Mouse (Mus musculus) cerebellum, adult 2 months (tissue): ENCODE measurements around the gene Plxna3. TPM values are rescaled to one million over a fixed set of nuclear protein-coding genes. Genes with fewer than 3 reads are reported as not detected.
A peak's percentile ranks its signal among the peaks of the same experiment; 100 is the strongest.
"Not testable (repeated sequence)": the region's sequence is repeated elsewhere in the genome, so short reads cannot be mapped to it uniquely, and the experiment has no call there.

ENCODE experiments used
- DNase-seq, 2 experiments: peaks; one replicate each; pipeline ENCODE4 v3.0.0; 2021
- H3K27ac ChIP-seq: fragments of 200-500 bp; 2 replicates; pipeline ENCODE4 v1.5.1; 2012; ENCODE audit warnings: low read length, control low read depth, inconsistent platforms; ENCODE audit not compliant: insufficient read depth
- H3K27me3 ChIP-seq: fragments of 200-500 bp; 2 replicates; pipeline ENCODE4 v1.6.1; 2012; ENCODE audit warnings: inconsistent platforms, mild to moderate bottlenecking, low read length, moderate library complexity; ENCODE audit not compliant: control insufficient read depth, insufficient read depth
- H3K4me1 ChIP-seq: fragments of 200-500 bp; 2 replicates; pipeline ENCODE4 v1.6.1; 2011; ENCODE audit warnings: low read length; ENCODE audit not compliant: control insufficient read depth, insufficient read depth
- H3K4me3 ChIP-seq: fragments of 200-500 bp; replicated peaks from 2 replicates; pipeline ENCODE3; 2011; ENCODE audit warnings: mild to moderate bottlenecking, low read depth, low read length, control low read depth; ENCODE audit not compliant: insufficient read depth
- CTCF ChIP-seq: fragments of 200-500 bp; IDR thresholded peaks from 2 replicates; pipeline ENCODE4 v1.5.1; 2011; ENCODE audit warnings: low read depth, mild to moderate bottlenecking, control low read depth, low read length, moderate library complexity, borderline replicate concordance; ENCODE audit not compliant: insufficient read depth
- POLR2A ChIP-seq: fragments of 200-500 bp; IDR thresholded peaks from 2 replicates; pipeline ENCODE4 v1.6.1; 2011; ENCODE audit warnings: low read length, control low read depth, borderline replicate concordance; ENCODE audit not compliant: insufficient read depth
- WGBS: fragments of 180-500 bp; shearing (Covaris S2); methylation state at CpG from one replicate; pipeline ENCODE4 v1.1.7; 2018; 5-methylcytosine and 5-hydroxymethylcytosine counted together
- polyA plus RNA-seq: library from polyadenylated mRNA; depleted of rRNA; stranded (reverse); fragments of >200 nt; gene quantifications from 2 replicates; pipeline ENCODE4 v1.2.3, GENCODE M21; 2012

Plxna3 gene
- polyA plus RNA-seq, 1 experiment = 52.5 TPM

GRCm38 (mm10) chrX:74330166-74330930, 1.5 kb downstream of the Plxna3 start:
- H3K4me3 ChIP-seq = no peak overlapping the region
- peak; percentile 40 to 65 for DNase-seq
- WGBS = 22% methylated on average over 2 of the region's 2 CpGs

GRCm38 (mm10) chrX:74352645-74353466, 24.0 kb downstream of the Plxna3 start:
- no peak for DNase-seq
- TF ChIP-seq CTCF (no peak), POLR2A (no peak)
- Histone ChIP-seq H3K27me3 (no peaks in the 10 kb centered on the region), H3K4me3 (peak overlapping the region; percentile 91), H3K4me1 (no peaks in the 10 kb centered on the region), H3K27ac (peak overlapping the region; percentile 34; the same call in 1 of the 2 replicates)
- 9% methylated on average over 13 of the region's 13 CpGs for WGBS

More at GRCm38 (mm10) chrX:74330166-74330930, 1.5 kb downstream of the Plxna3 start:
- Histone ChIP-seq H3K4me1 (peaks cover 8% of the 10 kb centered on the region), H3K27ac (no peak overlapping the region), H3K27me3 (no peaks in the 10 kb centered on the region)
- TF ChIP-seq POLR2A (no peak), CTCF (no peak)

- H3K4me1 ChIP-seq = no peaks in the 10 kb centered on the region
- H3K27me3 ChIP-seq = no peaks in the 10 kb centered on the region
- H3K4me3 ChIP-seq = peak within 1 kb of the TSS; percentile 91
- peak within 1 kb of the TSS; percentile 34; the same call in 1 of the 2 replicates for H3K27ac ChIP-seq
- no peak for TF ChIP-seq CTCF
- peak; percentile 76; the same call in 1 of the 2 replicates for TF ChIP-seq POLR2A
- peak; percentile 83 to 85 for DNase-seq
- WGBS = 2% methylated on average over 11 of the region's 22 CpGs
These were observed 24.6 kb downstream of the Plxna3 start, which contains the start of gene Lage3 for GRCm38 (mm10) chrX:74353467-74353770. TSS of gene Lage3 (minus strand) at chrX:74353618.

GRCm38 (mm10) chrX:74357069-74357468, 28.2 kb downstream of the Plxna3 start:
- not testable (repeated sequence) for H3K4me1 ChIP-seq, H3K27me3 ChIP-seq, H3K4me3 ChIP-seq, DNase-seq, H3K27ac ChIP-seq
- WGBS = 86% methylated on average over 3 of the region's 3 CpGs

GRCm38 (mm10) chrX:74359171-74359570, 30.3 kb downstream of the Plxna3 start:
- Histone ChIP-seq H3K4me1 (no peaks in the 10 kb centered on the region), H3K27ac (no peak overlapping the region), H3K27me3 (no peaks in the 10 kb centered on the region), H3K4me3 (no peak overlapping the region)
- WGBS = 47% methylated on average over 11 of the region's 11 CpGs
- no peak for DNase-seq
- TF ChIP-seq CTCF (no peak), POLR2A (no peak)

- no peak for TF ChIP-seq POLR2A
- no peak for TF ChIP-seq CTCF
- WGBS = 20% methylated on average over 10 of the region's 10 CpGs
- H3K27me3 ChIP-seq = no peaks in the 10 kb centered on the region
- H3K4me3 ChIP-seq = peak overlapping the region; percentile 80
- no peaks in the 10 kb centered on the region for H3K4me1 ChIP-seq
- H3K27ac ChIP-seq = peak overlapping the region; percentile 33; the same call in 1 of the 2 replicates
- no peak for DNase-seq
These were observed 38.6 kb downstream of the Plxna3 start for GRCm38 (mm10) chrX:74367512-74367911.

GRCm38 (mm10) chrX:74368209-74368909, 39.5 kb downstream of the Plxna3 start:
- peak overlapping the region; percentile 75; the same call in 1 of the 2 replicates for H3K27ac ChIP-seq
- peak; percentile 74 to 75 for DNase-seq
- H3K27me3 ChIP-seq = no peaks in the 10 kb centered on the region
- H3K4me3 ChIP-seq = peak overlapping the region; percentile 80
- no peaks in the 10 kb centered on the region for H3K4me1 ChIP-seq
- 6% methylated on average over 46 of the region's 49 CpGs for WGBS
- TF ChIP-seq CTCF (peak; percentile 31; the same call in 1 of the 2 replicates), POLR2A (0 out of 2 replicates have a peak, but pooled peaks have one; percentile 16)
